ENCODE assay signal across 16 mouse cellular contexts in the genomic region with DNA sequence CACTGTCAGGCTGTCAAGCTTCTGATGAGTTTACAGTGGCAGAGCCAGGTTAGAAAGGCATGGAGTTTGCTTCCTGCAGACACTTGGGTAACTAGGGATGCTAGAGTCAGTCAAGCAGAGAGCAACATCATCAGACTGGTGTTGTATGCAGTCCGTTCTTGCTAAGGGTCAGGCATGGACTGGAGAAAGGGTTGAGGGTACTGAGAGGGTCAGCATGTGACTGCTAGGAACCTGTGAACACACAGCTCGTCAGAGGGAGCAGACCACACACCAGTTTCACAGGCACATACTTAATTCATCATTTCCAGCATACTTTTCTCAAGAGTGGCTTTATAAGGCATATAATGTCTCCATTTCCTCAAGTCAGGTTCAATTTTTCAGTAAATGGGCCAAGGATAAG. TPM values are rescaled to one million over a fixed set of nuclear protein-coding genes. Genes with fewer than 3 reads are reported as not detected.
A peak's percentile ranks its signal among the peaks of the same experiment; 100 is the strongest.
DNase-seq lines count a peak whose midpoint lies in the region; ATAC-seq and TF ChIP-seq lines count a peak whose summit lies in the region.
"Had no signal": no experiment of that assay in that cellular context is flagged by ENCODE, and none has a peak within 500 bp of the region (broad histone marks: within the 10 kb centered on the region; RNA-seq: fewer than 3 reads in every experiment).

No protein-coding gene starts in this region.

- no peak for DNase-seq in neural tube, embryonic 10.5 days (ENCODE audit: extremely low spot score, low spot score)
- DNase-seq in hindbrain, postnatal 0 days (ENCODE audit: low spot score), result no peak
- DNase-seq in right cerebral cortex, postnatal 10 days (ENCODE audit: low spot score in 2 of 2), result no peak
- DNase-seq in layer of hippocampus, adult 9-10 months (ENCODE audit: low spot score), result no peak
- DNase-seq: cerebellum, adult 18-20 months; kidney, postnatal 14 days; lung, adult 18-20 months; spleen, adult 18-20 months; thymus, postnatal 36 days had no signal

- no peak for TF ChIP-seq CTCF in hindbrain, postnatal 0 days (IDR thresholded peaks at IDR 0.05; ENCODE audit: low read depth)
- TF ChIP-seq CTCF in olfactory bulb, adult 2 months (IDR thresholded peaks at IDR 0.05; ENCODE audit: insufficient read depth, low read depth, low read length), result no peak

- no peaks in the 10 kb centered on the region for H3K27me3 ChIP-seq in neural tube, embryonic 12.5 days (replicated peaks)
- no peaks in the 10 kb centered on the region for H3K27me3 ChIP-seq in forebrain, embryonic 15.5 days
- no peaks in the 10 kb centered on the region for H3K27me3 ChIP-seq in hindbrain, postnatal 0 days (ENCODE audit: insufficient read depth, low read length)
- H3K27me3 ChIP-seq: limb, embryonic 15.5 days had no signal

- no peaks in the 10 kb centered on the region for H3K36me3 ChIP-seq in neural tube, embryonic 12.5 days
- H3K36me3 ChIP-seq in forebrain, embryonic 15.5 days, result no peaks in the 10 kb centered on the region
- no peaks in the 10 kb centered on the region for H3K36me3 ChIP-seq in hindbrain, postnatal 0 days (ENCODE audit: insufficient read depth, low read length)
- H3K36me3 ChIP-seq: limb, embryonic 15.5 days had no signal

- peaks cover 4% of the 10 kb centered on the region; the same call in 1 of the 2 replicates for H3K4me1 ChIP-seq in neural tube, embryonic 12.5 days
- H3K4me1 ChIP-seq in forebrain, embryonic 15.5 days, result peaks cover 9% of the 10 kb centered on the region
- H3K4me1 ChIP-seq in hindbrain, postnatal 0 days (ENCODE audit: insufficient read depth, low read length), result peaks cover 6% of the 10 kb centered on the region; the same call in 1 of the 2 replicates
- H3K4me1 ChIP-seq in olfactory bulb, adult 2 months (ENCODE audit: control insufficient read depth, insufficient read depth, low read length), result peaks cover 5% of the 10 kb centered on the region; the same call in 1 of the 2 replicates
- H3K4me1 ChIP-seq: limb, embryonic 15.5 days had no signal

- H3K4me2 ChIP-seq in neural tube, embryonic 12.5 days (replicated peaks), result peak overlapping the region; percentile 50
- H3K4me2 ChIP-seq in forebrain, embryonic 15.5 days (replicated peaks), result peak overlapping the region; percentile 52
- peak overlapping the region; percentile 47 for H3K4me2 ChIP-seq in hindbrain, postnatal 0 days (ENCODE audit: low read depth, low read length)
- H3K4me2 ChIP-seq: limb, embryonic 15.5 days had no signal

- TF ChIP-seq POLR2A in olfactory bulb, adult 2 months (IDR thresholded peaks at IDR 0.05; ENCODE audit: insufficient read depth, low read depth, low read length), result no peak

- no peak overlapping the region for H3K4me3 ChIP-seq in neural tube, embryonic 12.5 days
- H3K4me3 ChIP-seq in forebrain, embryonic 15.5 days, result peak overlapping the region; percentile 25
- H3K4me3 ChIP-seq in hindbrain, postnatal 0 days (ENCODE audit: low read length), result no peak overlapping the region
- H3K4me3 ChIP-seq in olfactory bulb, adult 2 months (ENCODE audit: insufficient read depth, low read depth, low read length), result no peak overlapping the region
- H3K4me3 ChIP-seq: limb, embryonic 15.5 days had no signal

- no peak overlapping the region for H3K27ac ChIP-seq in neural tube, embryonic 12.5 days
- no peak overlapping the region for H3K27ac ChIP-seq in forebrain, embryonic 15.5 days (replicated peaks)
- H3K27ac ChIP-seq in hindbrain, postnatal 0 days, result no peak overlapping the region
- peak overlapping the region; percentile 4; the same call in 1 of the 2 replicates for H3K27ac ChIP-seq in olfactory bulb, adult 2 months (ENCODE audit: insufficient read depth, low read depth, low read length)
- H3K27ac ChIP-seq: limb, embryonic 15.5 days had no signal

- no peaks in the 10 kb centered on the region for H3K9me3 ChIP-seq in neural tube, embryonic 12.5 days
- H3K9me3 ChIP-seq in forebrain, embryonic 15.5 days, result no peaks in the 10 kb centered on the region
- no peaks in the 10 kb centered on the region for H3K9me3 ChIP-seq in hindbrain, postnatal 0 days (ENCODE audit: low read length)
- H3K9me3 ChIP-seq: limb, embryonic 15.5 days had no signal

- peak; percentile 38; the same call in 1 of the 2 replicates for ATAC-seq in neural tube, embryonic 12.5 days (ENCODE audit: low FRiP score, low read depth)
- ATAC-seq in forebrain, embryonic 15.5 days (replicated peaks), result peak; percentile 56; the same call in 1 of the 2 replicates
- ATAC-seq in hindbrain, postnatal 0 days, result no peak
- no peak for ATAC-seq in inflammation-experienced regulatory T-cells, adult 6 months
- ATAC-seq: CD4-positive, CD25-positive, alpha-beta regulatory T cell, adult 4 months; intestine, embryonic 16.5 days had no signal

- H3K9ac ChIP-seq in neural tube, embryonic 12.5 days, result no peak overlapping the region
- no peak overlapping the region for H3K9ac ChIP-seq in forebrain, embryonic 15.5 days (replicated peaks)
- no peak overlapping the region for H3K9ac ChIP-seq in hindbrain, postnatal 0 days (replicated peaks; ENCODE audit: low read length)
- H3K9ac ChIP-seq: limb, embryonic 15.5 days had no signal

- 50% methylated on average over 2 of the region's 2 CpGs for WGBS in neural tube, embryonic 12.5 days
- WGBS in forebrain, embryonic 15.5 days, result 19% methylated on average over 2 of the region's 2 CpGs
- 22% methylated on average over 2 of the region's 2 CpGs for WGBS in hindbrain, postnatal 0 days
- WGBS in olfactory bulb, adult 2 months, result 51% methylated on average over 2 of the region's 2 CpGs

RNA-seq across cellular contexts. Expression of gene Pex5l, which starts 53.6 kb away (rescaled TPM):
- 5.1 and 5.4 TPM in 2 replicates for polyA plus RNA-seq in neural tube, embryonic 12.5 days (2016; fragmentation: Nextera tagmentation; extraction: Ambion mirVana)
- 1.3 and 1.7 TPM in 2 replicates for polyA plus RNA-seq in forebrain, embryonic 15.5 days (2015; fragmentation: Nextera tagmentation; extraction: Ambion mirVana)
- total RNA-seq in hindbrain, postnatal 0 days (2014; rRNA removed), result 19.9 and 28.8 TPM in 2 replicates
- 5.1 and 5.5 TPM in 2 replicates for polyA plus RNA-seq in hindbrain, postnatal 0 days (2015; fragmentation: Nextera tagmentation; extraction: Ambion mirVana)
- not detected in 2 replicates for polyA plus RNA-seq in olfactory bulb, adult 2 months (2012; ENCODE audit: insufficient read depth, insufficient read length, low replicate concordance, missing spikeins)
- polyA plus RNA-seq in inflammation-experienced regulatory T-cells, adult 6 months (2017; shearing (Covaris generic)), result not detected
- polyA plus RNA-seq: CD4-positive, CD25-positive, alpha-beta regulatory T cell, adult 4 months had no signal

Comparison
In these comparisons a context has a peak if more than half of its experiments do, and no peak if none do; other contexts are left out.
1. ATAC-seq: peak in neural tube, embryonic 12.5 days (single experiment) and forebrain, embryonic 15.5 days (single experiment); none in hindbrain, postnatal 0 days (single experiment) and inflammation-experienced regulatory T-cells, adult 6 months (single experiment).
2. Peak in every context shown above with its lines, with median percentiles within 50 percentile points of each other: H3K4me2 ChIP-seq.